15 mouse cellular contexts compared by ENCODE assay signal in genomic region chr2:3500886-3501285, GRCm38 (mm10). TPM values are rescaled to one million over a fixed set of nuclear protein-coding genes. Genes with fewer than 3 reads are reported as not detected.
"Had no signal": no experiment of that assay in that cellular context is flagged by ENCODE, and none has a peak within 500 bp of the region (broad histone marks: within the 10 kb centered on the region; RNA-seq: fewer than 3 reads in every experiment).

No protein-coding gene starts in this region.

- H3K9me3 ChIP-seq: kidney, embryonic 15.5 days; limb, embryonic 15.5 days; liver, embryonic 12.5 days; midbrain, embryonic 12.5 days; neural tube, embryonic 12.5 days had no signal

- ATAC-seq: liver, embryonic 12.5 days had no signal

- H3K9ac ChIP-seq: kidney, embryonic 15.5 days; limb, embryonic 15.5 days; liver, embryonic 12.5 days; lung, embryonic 14.5 days; midbrain, embryonic 12.5 days; neural tube, embryonic 12.5 days had no signal

- H3K4me1 ChIP-seq: kidney, embryonic 15.5 days; limb, embryonic 15.5 days; midbrain, embryonic 12.5 days; neural tube, embryonic 12.5 days had no signal

- H3K4me3 ChIP-seq: kidney, embryonic 15.5 days; limb, embryonic 15.5 days; liver, embryonic 12.5 days; midbrain, embryonic 12.5 days; neural tube, embryonic 12.5 days had no signal

- H3K27me3 ChIP-seq: kidney, embryonic 15.5 days; limb, embryonic 15.5 days; liver, embryonic 12.5 days; midbrain, embryonic 12.5 days; neural tube, embryonic 12.5 days had no signal

- H3K4me2 ChIP-seq: kidney, embryonic 15.5 days; limb, embryonic 15.5 days; liver, embryonic 12.5 days; lung, embryonic 14.5 days; midbrain, embryonic 12.5 days; neural tube, embryonic 12.5 days had no signal

- DNase-seq: kidney, adult 2 months; kidney, postnatal 14 days; lung, embryonic 14.5 days; lung, postnatal 10 days; retina, postnatal 1 day; right cerebral cortex, postnatal 14 days; thymus, adult 18-20 months; thymus, postnatal 14 days had no signal

- H3K27ac ChIP-seq: kidney, embryonic 15.5 days; limb, embryonic 15.5 days; liver, embryonic 12.5 days; macrophage; midbrain, embryonic 12.5 days; neural tube, embryonic 12.5 days had no signal

RNA-seq across cellular contexts. Expression of gene Cdnf, which starts 11.9 kb away (rescaled TPM):
- polyA plus RNA-seq: limb, embryonic 11.5 days had no signal
